Comparison of ENCODE assay signal across 20 mouse cellular contexts in the genomic region with DNA sequence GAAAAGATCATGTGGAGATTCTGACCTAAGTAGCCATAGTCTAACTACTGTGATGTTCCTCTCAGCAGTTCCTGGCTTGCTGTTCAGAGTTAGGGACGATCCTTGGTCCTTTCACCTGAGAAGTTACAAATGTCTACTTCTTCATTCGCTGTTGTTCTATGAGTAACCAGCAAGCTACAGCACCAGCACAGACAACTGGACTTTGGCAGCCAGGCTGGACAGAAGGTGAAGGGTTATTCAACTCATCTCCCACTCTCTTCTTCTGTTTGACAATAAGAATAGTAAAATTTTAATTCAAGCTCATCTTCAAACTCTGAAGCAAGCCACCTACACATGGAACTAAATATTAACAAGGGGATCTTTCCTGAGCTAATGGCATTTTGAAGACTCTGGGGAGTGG. TPM values are rescaled to one million over a fixed set of nuclear protein-coding genes. Genes with fewer than 3 reads are reported as not detected.
DNase-seq lines count a peak whose midpoint lies in the region; ATAC-seq and TF ChIP-seq lines count a peak whose summit lies in the region.
"Had no signal": no experiment of that assay in that cellular context is flagged by ENCODE, and none has a peak within 500 bp of the region (broad histone marks: within the 10 kb centered on the region; RNA-seq: fewer than 3 reads in every experiment).

No protein-coding gene starts in this region.

- intact Hi-C loops in gastrocnemius, adult 2 months (cut with DNase I) = no loop called here

- H3K27me3 ChIP-seq in kidney, embryonic 15.5 days = no peaks in the 10 kb centered on the region
- no peaks in the 10 kb centered on the region for H3K27me3 ChIP-seq in kidney, postnatal 0 days (ENCODE audit: insufficient read depth, low read length)
- H3K27me3 ChIP-seq: CH12.LX; embryonic facial prominence, embryonic 13.5 days; forebrain, embryonic 12.5 days; heart, embryonic 13.5 days; Patski had no signal

- H3K4me3 ChIP-seq in kidney, embryonic 15.5 days (replicated peaks) = no peak overlapping the region
- no peak overlapping the region for H3K4me3 ChIP-seq in kidney, postnatal 0 days (replicated peaks; ENCODE audit: low read depth, low read length)
- no peak overlapping the region for H3K4me3 ChIP-seq in gastrocnemius, adult 2 months
- H3K4me3 ChIP-seq: embryonic facial prominence, embryonic 13.5 days; forebrain, embryonic 12.5 days; heart, adult 2 months; heart, embryonic 13.5 days had no signal

- no peak overlapping the region for H3K9ac ChIP-seq in kidney, embryonic 15.5 days
- H3K9ac ChIP-seq in kidney, postnatal 0 days (ENCODE audit: low read depth, low read length) = no peak overlapping the region
- H3K9ac ChIP-seq: embryonic facial prominence, embryonic 13.5 days; forebrain, embryonic 12.5 days; heart, embryonic 13.5 days had no signal

- no peak for TF ChIP-seq CTCF in kidney, postnatal 0 days (IDR thresholded peaks at IDR 0.05; ENCODE audit: low read depth)
- TF ChIP-seq CTCF in gastrocnemius, adult 2 months (IDR thresholded peaks at IDR 0.05) = no peak

- ATAC-seq in kidney, embryonic 15.5 days (replicated peaks; ENCODE audit: low FRiP score) = 0 out of 2 replicates have a peak, but pooled peaks have one; percentile 14
- ATAC-seq in kidney, postnatal 0 days (replicated peaks; ENCODE audit: low FRiP score, low read depth) = 0 out of 2 replicates have a peak, but pooled peaks have one; percentile 25
- ATAC-seq: activated CD4-positive, CD25-positive, alpha-beta regulatory T cell, adult 4 months; forebrain, embryonic 16.5 days; Patski had no signal

- 100% methylated on average over 2 of the region's 2 CpGs for WGBS in kidney, embryonic 15.5 days
- WGBS in kidney, postnatal 0 days = 82% methylated on average over 2 of the region's 2 CpGs

- H3K4me1 ChIP-seq in kidney, embryonic 15.5 days = 0 out of 2 replicates have a peak, but pooled peaks cover 6% of the 10 kb centered on the region
- H3K4me1 ChIP-seq in kidney, postnatal 0 days (replicated peaks; ENCODE audit: insufficient read depth, low read length) = no peaks in the 10 kb centered on the region

- no peaks in the 10 kb centered on the region for H3K9me3 ChIP-seq in kidney, embryonic 15.5 days (replicated peaks)
- H3K9me3 ChIP-seq in kidney, postnatal 0 days (replicated peaks; ENCODE audit: low read length) = no peaks in the 10 kb centered on the region
- H3K9me3 ChIP-seq: embryonic facial prominence, embryonic 13.5 days; forebrain, embryonic 12.5 days had no signal

- no peak overlapping the region for H3K27ac ChIP-seq in kidney, embryonic 15.5 days
- H3K27ac ChIP-seq in kidney, postnatal 0 days = no peak overlapping the region
- no peak overlapping the region for H3K27ac ChIP-seq in gastrocnemius, adult 2 months
- H3K27ac ChIP-seq: embryonic facial prominence, embryonic 13.5 days; forebrain, embryonic 12.5 days; heart, adult 2 months; heart, embryonic 13.5 days had no signal

- H3K4me2 ChIP-seq in kidney, embryonic 15.5 days = no peak overlapping the region
- no peak overlapping the region for H3K4me2 ChIP-seq in kidney, postnatal 0 days (ENCODE audit: low read length)
- H3K4me2 ChIP-seq: embryonic facial prominence, embryonic 13.5 days; forebrain, embryonic 12.5 days; heart, embryonic 13.5 days had no signal

- DNase-seq in kidney, adult 8-10 months = peak; percentile 30 to 44
- DNase-seq in kidney, postnatal 10 days = no peak
- DNase-seq in kidney, postnatal 0 days (ENCODE audit: low spot score) = no peak
- peak; percentile 31 for DNase-seq in yolk sac, embryonic 10.5 days (ENCODE audit: low spot score)
- DNase-seq in gastrocnemius, adult 2 months = no peak
- DNase-seq: adrenal gland, postnatal 14 days; cerebellum, adult 11-12 months; cerebellum, adult 9-11 months; cerebellum, postnatal 36 days; gastrocnemius, postnatal 14 days; heart, adult 2 months; heart, postnatal 36 days had no signal

- H3K36me3 ChIP-seq in kidney, embryonic 15.5 days = peaks cover 9% of the 10 kb centered on the region
- H3K36me3 ChIP-seq in kidney, postnatal 0 days (ENCODE audit: insufficient read depth, low read length) = no peaks in the 10 kb centered on the region
- H3K36me3 ChIP-seq: embryonic facial prominence, embryonic 13.5 days had no signal

RNA-seq across cellular contexts. Expression of a gene that starts 33.0 kb away (rescaled TPM):
- polyA plus RNA-seq in kidney, embryonic 15.5 days (2015; fragmentation: Nextera tagmentation; extraction: Ambion mirVana) = 42.7 and 42.8 TPM in 2 replicates
- 42.8 and 43.6 TPM in 2 replicates for polyA plus RNA-seq in kidney, postnatal 0 days (2015; fragmentation: Nextera tagmentation; extraction: Ambion mirVana)
- 100 to 1,000 TPM in 1 of 2 experiments, 10 to 100 TPM in 1; 97.8 to 113 TPM for total RNA-seq in gastrocnemius, adult 2 months (2021)

Comparison
In these comparisons a context has a peak if more than half of its experiments do, and no peak if none do; other contexts are left out.
1. DNase-seq: peak in kidney, adult 8-10 months (2 of 2) and yolk sac, embryonic 10.5 days (single experiment); none in kidney, postnatal 10 days (single experiment), kidney, postnatal 0 days (single experiment) and gastrocnemius, adult 2 months (single experiment).